Mouse (Mus musculus) MN1 (cell line): ENCODE data around the gene E2f1.

ENCODE experiments used
- DNase-seq: peaks from one replicate; pipeline ENCODE4 v3.0.0-alpha.2; 2016; ENCODE audit warnings: low spot score

The E2f1 gene

GRCm38 (mm10) chr2:154551927-154552326 lies 17.8 kb downstream of the E2f1 start:
- DNase-seq: no peak

DNA sequence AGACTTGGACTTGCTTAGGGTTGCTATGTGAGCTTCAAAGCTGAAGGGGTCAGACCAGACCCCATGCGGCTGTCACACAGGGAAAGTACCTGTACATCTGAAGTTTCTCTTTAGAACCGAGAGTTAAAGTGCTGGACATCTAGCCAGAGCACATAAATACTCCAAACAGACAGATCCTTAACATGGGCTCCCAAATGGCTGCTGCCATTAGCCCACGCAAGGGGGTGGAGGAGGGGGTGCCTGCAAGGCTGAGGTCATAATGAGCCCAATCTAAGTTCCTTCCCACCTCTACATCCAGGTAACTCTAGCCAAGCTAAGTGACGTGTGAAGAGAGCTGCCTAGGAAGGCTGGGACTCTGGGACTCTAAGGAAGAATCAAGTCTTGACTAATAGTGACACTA lies 18.2 kb downstream of the E2f1 start, which contains the start of gene Actl10:
Actl10 (plus strand) TSS at position 301 of the 400 bp plus-strand sequence.
- DNase-seq: no peak

DNA sequence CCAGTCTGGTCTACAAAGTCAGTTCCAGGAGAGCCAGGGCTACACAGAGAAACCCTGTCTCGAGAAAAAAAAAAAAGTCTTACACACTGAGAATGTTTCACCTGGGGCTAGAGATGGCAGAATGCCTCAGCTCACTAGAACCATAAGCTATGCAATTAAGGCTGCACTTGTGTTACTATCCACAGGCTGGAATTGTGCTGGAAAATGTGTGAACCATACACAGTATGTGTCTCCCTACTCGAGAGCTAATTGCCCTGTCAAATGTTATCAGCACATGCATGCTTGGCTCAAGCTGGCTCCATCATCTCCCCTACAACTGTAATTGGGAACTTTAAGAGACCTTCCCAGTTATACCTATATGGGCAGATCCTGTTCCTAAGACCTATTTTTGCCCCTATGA lies 18.8 kb downstream of the E2f1 start:
- DNase-seq: no peak

DNA sequence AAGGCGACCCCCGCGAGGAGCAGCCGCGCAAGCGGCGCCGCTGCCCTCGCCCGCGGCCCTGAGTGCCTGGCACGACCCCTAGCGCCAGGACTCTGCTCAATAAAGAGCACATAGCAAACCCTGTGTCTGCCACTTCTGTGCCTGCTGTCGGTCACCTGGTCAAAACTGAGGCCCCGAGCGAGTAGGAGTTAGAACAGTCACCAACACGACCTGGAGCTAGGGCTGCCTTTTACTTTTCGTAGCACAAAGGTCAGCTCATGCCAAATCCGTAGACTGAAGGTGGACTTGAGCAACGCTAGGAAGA lies 19.9 kb downstream of the E2f1 start:
- DNase-seq: no peak

GRCm38 (mm10) chr2:154549127-154549885 lies 20.4 kb downstream of the E2f1 start:
- DNase-seq: no peak

GRCm38 (mm10) chr2:154548688-154549087 lies 21.0 kb downstream of the E2f1 start:
- DNase-seq: peak; percentile 56

GRCm38 (mm10) chr2:154546711-154547110 lies 23.0 kb downstream of the E2f1 start, which contains the start of gene 1700003F12Rik:
TSS of gene 1700003F12Rik (plus strand) at chr2:154547085.
- no peak for DNase-seq

DNA sequence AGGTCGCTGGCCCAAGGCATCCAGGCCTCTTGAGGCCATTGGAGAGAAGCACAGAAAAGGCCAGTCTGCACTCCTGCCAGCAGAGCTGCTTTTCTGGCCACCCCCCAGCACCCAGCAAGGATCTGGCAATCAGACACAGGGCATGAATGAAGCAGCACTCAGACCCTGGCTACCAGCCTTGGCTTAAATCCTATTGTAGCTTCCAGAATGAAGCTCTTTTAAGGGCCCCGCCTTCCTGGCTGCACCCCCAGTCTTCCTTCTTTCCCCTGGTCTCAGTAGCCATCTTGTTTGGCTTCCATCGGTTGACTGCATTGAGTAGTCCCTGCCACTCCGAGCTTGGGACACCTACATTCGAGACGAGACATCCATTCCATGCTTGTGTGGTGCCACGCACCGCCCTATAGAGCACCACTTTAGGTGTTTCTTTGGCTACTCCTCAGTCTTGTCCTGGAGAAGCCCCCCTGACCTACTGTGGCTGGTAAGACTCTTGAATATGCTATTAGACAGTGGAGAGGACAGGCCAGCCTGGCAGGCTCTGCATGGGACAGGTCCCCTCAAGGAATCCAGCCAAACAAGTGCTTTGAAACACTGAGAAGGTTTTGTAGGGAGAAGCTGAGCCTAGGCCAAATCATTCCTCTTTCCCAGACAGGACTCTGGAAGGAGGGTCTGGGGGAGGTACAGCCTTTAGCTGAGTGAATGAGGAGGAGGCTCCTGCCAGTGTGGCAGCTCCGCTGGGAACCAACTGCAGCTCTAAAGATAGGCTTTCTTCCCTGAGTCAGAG lies 25.9 kb downstream of the E2f1 start:
- peak; percentile 42 for DNase-seq

DNA sequence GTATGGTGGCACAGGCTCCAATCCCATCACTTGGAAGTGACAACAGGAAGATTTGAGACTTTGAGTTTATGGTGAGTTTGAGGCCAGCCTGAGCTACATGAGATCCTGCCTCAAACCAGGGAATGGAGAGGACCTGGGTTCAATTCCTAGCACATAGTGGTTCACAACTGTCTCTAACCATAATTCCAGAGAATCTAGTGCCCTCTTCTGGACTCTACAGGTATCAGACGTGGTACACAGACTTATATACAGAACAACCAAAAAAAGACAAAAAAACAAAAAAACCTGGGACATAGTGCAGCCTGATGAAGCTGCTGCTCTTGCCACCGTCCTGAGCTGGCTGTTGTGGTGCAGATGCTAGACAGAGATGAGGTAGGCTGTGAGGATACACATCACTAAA lies 28.1 kb downstream of the E2f1 start:
- DNase-seq: no peak

- peak; percentile 57 for DNase-seq
Observed at GRCm38 (mm10) chr2:154539720-154540119, 30.0 kb downstream of the E2f1 start.

DNA sequence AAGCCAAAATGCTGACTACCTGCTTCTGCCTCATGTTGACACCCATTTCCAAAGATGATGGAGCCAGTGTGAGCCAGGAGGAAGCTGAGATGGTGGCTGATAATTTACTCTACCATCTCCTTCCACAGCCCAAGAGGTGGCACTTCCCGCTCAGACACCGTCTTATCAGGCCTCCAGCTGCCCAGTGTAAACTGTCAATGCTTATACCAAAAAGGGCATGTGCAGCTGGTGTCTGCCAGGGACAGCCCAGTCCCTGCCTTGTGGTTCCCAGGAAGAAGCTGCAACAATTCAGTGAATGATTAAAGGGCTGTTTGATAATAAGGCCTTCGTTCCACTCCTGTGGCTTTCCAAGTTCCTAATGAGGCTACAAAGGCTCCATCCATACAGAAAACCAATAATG lies 31.0 kb downstream of the E2f1 start:
- peak; percentile 74 for DNase-seq

DNA sequence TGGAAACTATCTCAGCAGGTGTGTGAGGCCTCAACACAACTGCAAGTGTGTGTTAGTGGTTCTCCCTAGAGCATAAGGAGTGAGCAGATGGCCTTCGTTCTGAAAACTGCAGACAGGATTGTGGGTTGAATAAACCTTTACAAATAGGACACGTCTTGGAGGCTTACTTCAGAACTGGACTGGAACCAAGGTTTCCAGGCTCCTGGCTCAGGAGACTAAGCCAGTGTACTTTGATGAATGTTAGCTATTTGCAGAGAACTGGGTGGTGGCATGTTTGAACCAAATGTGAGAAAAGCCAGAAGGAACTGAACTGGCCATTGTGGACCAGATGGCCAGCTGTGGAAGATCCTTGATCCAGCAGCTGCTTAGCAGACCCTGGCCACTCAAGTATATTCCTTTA lies 31.4 kb downstream of the E2f1 start:
- peak; percentile 84 for DNase-seq

DNA sequence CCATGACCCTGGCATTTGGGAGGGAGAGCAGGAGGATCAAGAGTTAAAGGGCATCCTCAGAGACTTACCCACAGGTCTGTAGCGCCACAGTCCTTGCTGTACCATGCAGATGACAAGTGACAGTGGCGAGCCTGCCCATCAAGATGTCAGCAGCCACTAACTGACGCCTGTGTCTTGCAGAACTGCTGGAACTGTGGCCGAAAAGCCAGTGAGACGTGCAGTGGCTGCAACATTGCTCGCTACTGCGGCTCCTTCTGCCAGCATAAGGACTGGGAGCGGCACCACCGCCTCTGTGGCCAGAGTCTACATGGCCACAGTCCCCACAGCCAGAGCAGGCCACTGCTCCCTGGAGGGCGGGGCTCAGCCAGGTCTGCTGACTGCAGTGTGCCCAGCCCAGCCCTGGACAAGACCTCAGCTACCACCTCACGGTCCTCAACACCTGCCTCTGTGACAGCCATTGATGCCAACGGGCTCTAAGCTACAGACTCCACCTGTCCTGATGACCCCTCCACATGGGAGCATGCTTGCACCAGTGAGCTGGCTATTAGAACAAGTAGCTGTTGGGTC lies 34.9 kb downstream of the E2f1 start:
- DNase-seq: no peak

GRCm38 (mm10) chr2:154532888-154533287 lies 36.8 kb downstream of the E2f1 start:
- no peak for DNase-seq

DNA sequence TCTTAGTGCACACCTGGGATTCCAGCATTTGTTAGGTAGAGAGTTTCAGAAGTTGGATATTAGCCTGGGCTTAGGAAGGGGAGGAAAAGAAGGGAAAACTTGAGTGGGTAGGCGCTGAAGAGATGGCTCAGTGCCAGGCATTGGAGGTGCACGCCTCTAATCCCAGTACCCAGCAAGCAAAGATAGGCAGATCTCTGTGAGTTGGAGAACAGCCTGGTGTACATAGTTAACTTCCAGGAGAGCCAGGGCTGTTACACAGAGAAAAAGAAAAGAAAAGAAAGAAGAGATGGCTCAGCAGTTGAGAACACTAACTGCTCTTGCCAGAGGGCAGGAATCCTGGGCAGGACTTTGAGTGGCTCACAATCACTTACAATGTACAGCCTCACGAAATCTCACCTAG lies 43.2 kb downstream of the E2f1 start:
- no peak for DNase-seq

DNA sequence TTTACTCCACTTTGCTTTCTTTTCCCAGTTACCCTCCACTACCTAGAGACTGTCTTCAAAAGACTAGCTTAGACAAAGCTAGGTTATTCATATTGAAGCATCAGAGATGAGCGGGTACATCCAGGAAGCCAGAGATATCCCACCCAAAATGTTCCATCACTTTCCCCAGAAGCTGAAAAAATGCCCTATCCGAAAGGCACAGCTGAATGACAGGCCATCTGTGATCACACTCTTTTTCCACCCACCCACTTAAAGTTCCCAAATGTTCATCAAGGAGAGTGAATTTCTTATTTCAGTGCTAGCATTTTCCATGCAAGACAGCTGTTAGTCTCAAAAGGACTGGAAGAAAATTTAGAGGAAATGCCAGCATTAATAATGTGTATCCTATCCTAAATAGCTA lies 44.4 kb downstream of the E2f1 start:
- DNase-seq: no peak

DNA sequence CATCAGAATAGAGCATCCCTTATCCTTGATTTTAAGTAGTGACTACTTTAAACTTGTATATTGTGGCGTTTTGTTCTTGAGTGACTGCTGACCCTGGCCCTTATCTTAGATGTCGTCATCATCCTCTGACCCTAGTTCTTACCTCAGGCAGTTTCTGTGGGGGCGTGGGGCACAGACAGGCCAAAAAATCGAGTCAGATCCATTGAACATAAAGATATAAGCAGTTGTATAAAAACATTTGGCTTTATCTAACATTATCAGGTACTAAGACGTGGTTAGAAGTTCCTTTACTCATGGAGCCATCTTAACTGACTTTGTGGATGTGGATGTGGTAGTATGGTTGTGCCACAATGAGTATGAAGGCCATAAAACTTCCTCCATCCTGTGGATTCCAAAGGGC lies 47.4 kb downstream of the E2f1 start:
- no peak for DNase-seq

DNA sequence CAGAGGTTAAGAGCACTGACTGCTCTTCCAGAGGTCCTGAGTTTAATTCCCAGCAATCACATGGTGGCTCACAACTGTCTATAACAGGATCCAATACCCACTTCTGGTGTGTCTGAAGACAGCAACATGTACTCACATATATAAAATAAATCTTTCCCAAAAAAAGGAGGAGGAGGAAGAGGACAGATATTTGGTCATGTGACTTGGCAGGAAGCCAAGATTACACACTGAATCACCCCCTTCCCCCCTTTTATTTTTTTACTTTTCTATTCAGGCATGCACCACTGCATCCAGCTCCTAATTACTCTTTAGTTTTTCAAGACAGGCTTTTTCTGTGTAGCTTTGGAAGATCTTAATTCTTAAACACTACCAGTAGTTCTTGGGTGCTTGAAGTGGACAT lies 48.2 kb downstream of the E2f1 start:
- no peak for DNase-seq

- no peak for DNase-seq
Observed at GRCm38 (mm10) chr2:154517424-154517823, 52.3 kb downstream of the E2f1 start.

DNA sequence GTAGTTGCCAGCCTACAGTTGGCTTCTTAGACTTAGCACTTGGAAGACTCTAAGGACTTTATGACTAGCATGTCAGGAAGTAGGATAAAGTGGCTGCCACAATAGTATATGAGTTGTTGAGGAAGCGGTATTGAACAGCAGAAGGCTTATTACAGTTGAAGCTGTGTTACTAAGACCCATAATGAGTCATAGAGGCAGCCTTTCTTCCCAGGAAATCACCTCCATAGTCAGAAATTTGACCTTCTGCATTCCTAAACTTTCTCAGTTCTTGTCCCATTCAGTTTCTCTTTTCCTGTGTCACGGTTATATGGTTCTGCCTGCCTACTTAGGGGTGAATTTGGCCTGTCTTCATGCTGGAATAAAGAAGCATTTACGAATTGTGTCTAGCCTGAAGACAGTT lies 52.7 kb downstream of the E2f1 start:
- no peak for DNase-seq

GRCm38 (mm10) chr2:154510141-154510540 lies 59.6 kb downstream of the E2f1 start:
- DNase-seq: no peak
